Mouse (Mus musculus) heart, postnatal 0 days (tissue): ENCODE data around the gene Mras.

Source experiments
- CTCF ChIP-seq: IDR thresholded peaks from 2 replicates; pipeline ENCODE4 v1.5.1; 2016; ENCODE audit warnings: antibody characterized with exemption, control low read depth, low read depth
- EP300 ChIP-seq: IDR thresholded peaks from 2 replicates; pipeline ENCODE4 v1.6.1; 2016; ENCODE audit warnings: antibody characterized with exemption, low read depth

DNA sequence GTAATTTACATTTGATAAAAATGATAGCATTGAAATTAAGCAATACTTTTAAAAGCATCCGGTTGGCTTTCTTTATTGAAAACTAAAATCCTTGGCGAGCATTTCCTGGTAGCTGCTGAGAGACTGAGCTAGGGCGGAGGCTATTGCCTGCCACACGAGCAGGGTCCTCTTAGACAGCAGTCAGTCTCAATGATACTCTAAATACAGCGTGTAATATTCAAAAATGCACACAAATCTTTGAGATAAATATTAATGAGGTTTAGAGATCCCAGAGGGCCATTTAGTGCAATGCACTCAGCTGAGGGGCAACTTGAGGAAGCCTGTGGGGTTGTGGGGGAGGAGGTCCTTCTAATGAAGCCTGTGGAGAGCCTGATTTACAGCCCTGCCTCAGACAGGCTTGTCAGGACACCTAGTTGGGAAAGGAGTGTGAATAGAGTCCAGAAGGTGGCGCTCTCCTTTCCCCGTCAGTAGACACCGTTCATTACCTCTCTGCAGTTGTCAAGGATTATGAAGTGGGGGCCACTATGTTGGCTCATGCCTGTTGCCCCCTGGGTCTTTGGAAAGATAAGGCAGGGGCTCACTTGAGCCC is 7.5 kb upstream of the Mras start:
- TF ChIP-seq CTCF (peak; percentile 45), EP300 (no peak)
